In the genomic region with DNA sequence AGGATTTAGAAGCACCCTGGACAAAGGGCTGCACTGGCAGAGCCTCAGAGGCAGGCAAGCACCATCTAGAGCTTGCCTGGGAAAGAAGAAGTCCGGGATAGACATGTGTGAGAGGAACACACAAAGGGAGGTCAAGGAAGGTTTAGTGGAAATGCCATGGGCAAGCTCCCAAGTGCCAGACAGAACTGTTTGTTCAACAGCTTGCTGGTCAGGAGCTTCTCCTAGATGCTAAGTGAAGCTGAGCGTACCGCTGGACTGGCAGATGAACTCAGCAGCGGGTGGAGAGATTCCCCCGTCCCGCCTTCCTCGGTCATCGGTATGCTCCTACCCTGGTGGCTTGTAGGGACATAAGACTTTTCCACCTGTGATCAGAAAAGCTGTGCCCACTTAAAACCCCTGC, we compare ENCODE assay signal across 10 mouse cellular contexts.
DNase-seq lines count a peak whose midpoint lies in the region; TF ChIP-seq lines count a peak whose summit lies in the region.
"Had no signal": no experiment of that assay in that cellular context is flagged by ENCODE, and none has a peak within 500 bp of the region (broad histone marks: within the 10 kb centered on the region; RNA-seq: fewer than 3 reads in every experiment).

No protein-coding gene starts in this region.

- peaks cover 16% of the 10 kb centered on the region for H3K4me1 ChIP-seq in cortical plate, adult 2 months (ENCODE audit: control insufficient read depth, insufficient read depth, low read length)

- TF ChIP-seq CTCF in cortical plate, adult 2 months (IDR thresholded peaks at IDR 0.05; ENCODE audit: extremely low read depth, insufficient read depth, low read length): no peak

- peak overlapping the region; percentile 27 for H3K27ac ChIP-seq in cortical plate, adult 2 months (ENCODE audit: insufficient read depth, low read length)

- TF ChIP-seq POLR2A in cortical plate, adult 2 months (IDR thresholded peaks at IDR 0.05; ENCODE audit: extremely low read depth, insufficient read depth, low read length): no peak

- no peak overlapping the region for H3K4me3 ChIP-seq in cortical plate, adult 2 months (ENCODE audit: insufficient read depth, low read length)

- DNase-seq in kidney, postnatal 14 days: peak; percentile 22
- DNase-seq in kidney, postnatal 4 days: no peak
- DNase-seq in testis, postnatal 10 days (ENCODE audit: low spot score): peak; percentile 50
- DNase-seq in testis, postnatal 14 days (ENCODE audit: low spot score): no peak
- no peak for DNase-seq in embryo, embryonic 10.5 days (ENCODE audit: low spot score)
- no peak for DNase-seq in frontal cortex, adult 2 months (ENCODE audit: extremely low spot score in 1 of 2, low spot score in 1 of 2)
- DNase-seq: adrenal gland, postnatal 36 days; lung, adult 18-20 months; midbrain, embryonic 14.5 days had no signal

Comparison
In these comparisons a context has a peak if more than half of its experiments do, and no peak if none do; other contexts are left out.
1. DNase-seq: peak in kidney, postnatal 14 days (single experiment) and testis, postnatal 10 days (single experiment); none in kidney, postnatal 4 days (0 of 2), testis, postnatal 14 days (single experiment), embryo, embryonic 10.5 days (single experiment) and frontal cortex, adult 2 months (0 of 2).